Mouse (Mus musculus) testis, postnatal 14 days (tissue): ENCODE results near the gene Sh3bgr.

Experiments
- DNase-seq: peaks from one replicate; pipeline ENCODE4 v3.0.0; 2021; ENCODE audit warnings: low spot score

Gene Sh3bgr

GRCm38 (mm10) chr16:96210856-96211255 is 10.6 kb downstream of the Sh3bgr start:
- no peak for DNase-seq

DNA sequence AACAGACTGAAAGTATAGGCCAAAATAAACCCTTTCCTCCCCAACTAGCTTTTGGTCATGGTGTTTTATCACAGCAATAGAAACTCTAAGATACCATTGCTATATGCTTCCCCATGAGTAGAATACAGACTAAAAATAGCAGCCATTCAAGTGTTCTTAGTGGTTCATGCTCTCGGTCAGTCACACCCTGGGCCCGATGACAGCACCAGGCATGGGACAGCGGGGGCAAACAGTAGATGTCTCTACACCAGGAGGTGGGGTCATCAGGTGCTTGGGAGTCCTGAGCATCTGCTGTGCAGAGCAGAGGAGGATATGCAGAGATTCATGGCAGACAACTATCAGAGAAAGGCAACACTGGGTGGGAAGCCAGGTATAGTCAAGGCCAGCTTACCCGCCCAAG is 12.8 kb downstream of the Sh3bgr start:
- DNase-seq, result no peak

- no peak for DNase-seq
Observed at GRCm38 (mm10) chr16:96221491-96221890, 21.2 kb downstream of the Sh3bgr start.

GRCm38 (mm10) chr16:96221959-96222358 is 21.7 kb downstream of the Sh3bgr start:
- DNase-seq, result no peak

DNA sequence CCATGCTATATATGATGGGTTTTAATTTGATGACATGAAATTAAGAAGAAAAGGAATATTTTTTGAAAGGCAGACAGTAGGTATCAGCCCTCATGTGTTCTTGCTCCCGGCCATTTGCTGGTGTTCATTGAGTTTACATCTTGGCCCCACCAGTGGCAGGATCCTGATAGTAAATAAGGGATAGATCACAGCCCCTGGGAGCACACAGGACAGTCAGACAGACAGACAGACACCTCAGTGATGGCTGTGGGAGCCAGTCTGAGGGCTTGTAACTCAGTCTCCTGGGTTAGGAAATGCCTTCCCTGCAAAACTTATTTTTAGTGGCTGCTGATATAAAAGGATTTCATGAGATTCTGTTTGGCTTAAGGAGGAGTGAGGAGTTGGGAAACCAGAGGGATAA is 22.2 kb downstream of the Sh3bgr start:
- no peak for DNase-seq

DNA sequence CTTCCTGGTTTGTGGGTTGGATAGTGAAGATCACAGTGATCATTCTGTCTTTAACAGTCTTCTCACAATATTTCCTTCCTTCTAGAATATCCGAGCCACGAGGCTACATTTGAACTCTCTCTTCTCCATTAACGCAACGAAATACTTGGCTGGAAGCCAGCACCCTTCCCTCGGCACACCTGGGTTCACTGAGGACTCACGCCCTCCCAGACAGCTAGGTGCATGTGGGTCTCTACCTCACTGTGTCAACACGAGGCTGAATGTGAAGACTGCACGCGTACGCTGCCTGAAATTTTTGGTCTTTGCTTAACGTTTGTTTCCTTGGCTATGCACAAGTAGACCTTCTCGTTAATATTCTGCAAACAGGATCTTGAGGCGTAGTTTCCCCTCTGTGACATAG is 28.2 kb downstream of the Sh3bgr start:
- DNase-seq, result no peak

DNA sequence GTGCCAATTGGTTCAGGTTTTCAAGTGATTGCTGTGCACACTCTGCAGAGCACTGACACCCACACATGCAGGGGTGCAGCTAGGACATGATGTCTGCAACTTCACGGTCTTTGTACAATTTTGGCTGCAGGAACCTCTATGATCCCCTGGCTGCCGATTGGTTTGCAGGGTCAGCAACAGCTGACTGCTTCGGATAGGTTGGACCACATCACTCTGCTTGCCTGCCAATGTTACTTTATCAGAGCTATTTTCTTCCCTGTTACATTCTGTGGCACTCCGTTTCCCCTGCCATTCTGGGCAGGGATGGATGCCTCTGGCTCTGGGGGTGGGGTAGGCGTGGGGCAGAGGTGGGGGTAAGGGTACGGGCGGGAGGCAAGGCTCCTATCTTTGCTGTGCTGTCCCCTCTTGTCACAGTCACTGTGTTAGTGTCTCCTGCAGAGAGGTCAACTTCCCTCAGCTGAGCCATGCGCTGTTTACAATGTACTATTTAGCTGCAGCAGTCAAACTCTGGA is 28.9 kb downstream of the Sh3bgr start:
- no peak for DNase-seq

DNA sequence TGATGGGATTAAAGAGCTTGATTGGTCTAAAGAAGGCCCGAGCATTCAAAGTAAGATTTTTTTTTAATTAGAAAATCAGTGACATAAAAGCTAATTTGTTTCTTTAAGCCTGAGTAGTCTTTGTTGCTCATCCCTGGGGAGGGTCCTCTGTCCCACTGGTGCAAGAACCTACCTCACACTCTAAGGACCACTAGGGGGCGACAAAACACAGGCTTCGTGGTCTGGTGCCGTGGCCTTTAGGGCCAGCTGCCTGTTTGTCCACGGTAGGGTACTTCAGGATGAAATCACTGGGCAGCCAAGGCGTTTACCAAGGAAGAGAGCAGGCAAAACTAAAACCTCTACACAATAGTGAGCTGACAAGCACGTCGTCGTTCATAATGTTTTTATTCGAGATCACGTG is 30.2 kb downstream of the Sh3bgr start:
- peak; percentile 52 for DNase-seq

GRCm38 (mm10) chr16:96231251-96231650 is 31.0 kb downstream of the Sh3bgr start:
- DNase-seq, result no peak

GRCm38 (mm10) chr16:96231974-96232373 is 31.7 kb downstream of the Sh3bgr start:
- no peak for DNase-seq

DNA sequence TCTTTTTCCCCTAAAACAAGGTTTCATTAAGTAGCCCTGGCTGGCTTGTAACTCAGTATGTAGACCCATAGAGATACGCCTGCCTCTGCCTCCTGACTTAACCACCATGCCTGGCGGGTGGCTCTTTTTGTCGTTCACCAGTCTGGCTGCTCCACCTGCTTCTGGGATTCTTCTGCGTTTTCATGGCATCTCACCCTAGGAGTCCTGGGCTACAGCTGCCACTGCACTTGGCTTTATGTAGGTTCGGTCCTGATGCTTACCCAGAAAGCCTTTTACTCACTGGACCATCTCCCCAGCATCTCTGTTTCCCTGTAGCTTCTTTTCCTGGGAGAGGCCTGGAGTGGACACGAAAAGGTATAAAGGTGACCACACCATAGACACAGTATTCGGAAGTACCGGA is 33.7 kb downstream of the Sh3bgr start:
- DNase-seq, result no peak

DNA sequence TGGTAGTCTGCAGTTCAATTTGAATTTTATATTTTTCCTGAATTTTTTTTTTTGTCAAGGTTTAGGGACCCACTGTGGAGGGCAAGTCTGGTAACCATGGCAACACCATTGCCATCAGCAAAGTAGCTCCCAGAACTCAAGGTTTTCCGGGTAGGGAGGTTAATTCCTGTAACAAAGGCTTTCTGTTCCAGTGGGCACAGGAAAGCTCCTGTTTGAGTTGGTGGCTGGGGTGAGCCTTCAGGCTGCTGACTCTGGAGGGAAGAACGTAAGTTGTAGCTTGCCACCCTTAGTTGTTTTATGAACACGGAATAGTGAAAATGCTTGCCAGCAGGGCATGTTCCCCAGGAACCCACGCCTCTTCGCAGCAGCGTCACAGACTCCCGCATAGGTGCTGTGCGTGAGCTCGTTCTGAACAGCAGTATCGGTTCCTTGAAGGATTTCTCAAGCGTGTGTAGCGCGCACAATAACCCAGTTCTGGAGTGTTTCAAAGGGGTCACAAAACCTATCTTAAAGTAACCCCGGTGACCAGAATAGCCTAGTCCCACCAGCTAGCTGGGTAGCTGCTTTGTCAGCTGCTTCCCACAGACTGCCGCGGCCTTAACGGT is 35.2 kb downstream of the Sh3bgr start, which contains the start of gene B3galt5:
Gene B3galt5, plus strand, starts transcription at position 436 of the 605 bp plus-strand sequence.
- DNase-seq, result no peak

DNA sequence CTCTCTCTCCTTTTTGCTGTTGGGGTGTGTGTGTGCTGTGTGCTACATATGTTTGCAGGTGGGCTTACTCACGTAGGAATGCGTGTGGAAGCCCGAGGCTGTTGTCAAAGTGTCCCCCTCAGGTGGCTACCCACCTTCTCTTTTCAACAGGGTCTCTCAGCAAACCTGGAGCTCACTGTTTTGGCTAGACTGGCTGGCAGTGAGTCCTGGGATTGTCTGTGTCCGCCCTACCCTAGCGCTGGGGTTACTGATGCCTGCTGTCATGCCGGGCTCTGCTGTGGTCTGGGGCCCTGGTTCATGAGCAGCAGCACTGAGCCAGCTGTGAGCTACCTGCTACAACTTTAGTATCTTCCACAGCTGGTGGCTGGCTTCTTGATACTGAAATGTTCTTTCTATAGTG is 44.2 kb downstream of the Sh3bgr start:
- no peak for DNase-seq

DNA sequence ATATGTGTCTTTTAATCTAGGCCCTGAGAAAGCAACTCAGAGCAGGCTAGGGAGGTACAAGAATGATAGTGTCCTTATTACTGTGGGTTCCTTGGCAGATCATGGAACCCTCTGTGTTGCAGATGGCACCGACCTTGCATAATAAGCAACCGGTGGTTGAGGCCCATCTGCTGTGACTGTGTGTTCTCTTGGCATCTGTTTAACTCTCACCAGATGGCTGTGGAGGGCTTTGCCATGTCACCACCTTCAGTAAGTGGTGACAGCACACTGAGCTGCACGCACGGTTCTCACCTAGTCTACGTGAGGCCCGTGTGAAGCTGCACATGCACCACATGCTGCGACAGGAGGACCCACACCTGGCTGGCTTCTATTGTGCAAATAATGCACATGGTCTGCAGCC is 49.4 kb downstream of the Sh3bgr start:
- no peak for DNase-seq

- DNase-seq, result no peak
Observed at GRCm38 (mm10) chr16:96252146-96252545, 51.9 kb downstream of the Sh3bgr start.

DNA sequence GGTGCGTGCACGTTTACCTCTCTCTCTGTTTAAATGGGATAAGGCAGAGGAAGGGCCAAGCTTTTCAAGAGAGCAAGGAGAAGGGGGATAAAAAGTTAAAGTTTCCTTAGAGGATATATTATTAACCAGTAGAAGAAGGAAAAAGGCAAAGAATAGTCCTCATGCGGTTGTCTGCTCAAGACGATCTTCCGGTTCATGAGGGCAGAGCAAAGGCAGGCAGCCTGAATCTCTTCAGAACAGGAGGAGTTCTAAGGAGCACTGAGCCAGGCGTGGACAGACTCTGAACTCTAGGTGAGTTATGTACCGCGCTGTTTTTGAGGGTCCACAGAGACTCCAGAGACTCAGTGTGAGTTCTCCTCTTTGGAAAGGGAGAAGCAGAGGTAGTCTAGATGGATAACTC is 58.2 kb downstream of the Sh3bgr start:
- no peak for DNase-seq

DNA sequence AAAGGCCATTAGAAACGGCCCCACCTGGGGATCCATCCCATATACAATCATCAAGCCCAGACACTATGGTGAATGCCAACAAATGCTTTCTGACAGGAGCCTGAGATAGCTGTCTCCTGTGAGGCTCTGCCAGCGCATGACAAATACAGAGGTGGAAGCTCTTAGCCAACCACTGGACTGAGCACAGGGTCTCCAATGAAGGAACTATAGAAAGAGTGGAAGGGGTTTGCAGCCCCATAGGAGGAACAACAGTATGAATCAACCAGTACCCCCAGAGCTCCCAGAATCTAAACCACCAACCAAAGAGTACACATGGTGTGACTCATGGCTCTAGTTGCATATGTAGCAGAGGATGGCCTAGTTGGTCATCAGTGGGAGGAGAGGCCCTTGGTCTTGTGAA is 71.5 kb downstream of the Sh3bgr start:
- no peak for DNase-seq

DNA sequence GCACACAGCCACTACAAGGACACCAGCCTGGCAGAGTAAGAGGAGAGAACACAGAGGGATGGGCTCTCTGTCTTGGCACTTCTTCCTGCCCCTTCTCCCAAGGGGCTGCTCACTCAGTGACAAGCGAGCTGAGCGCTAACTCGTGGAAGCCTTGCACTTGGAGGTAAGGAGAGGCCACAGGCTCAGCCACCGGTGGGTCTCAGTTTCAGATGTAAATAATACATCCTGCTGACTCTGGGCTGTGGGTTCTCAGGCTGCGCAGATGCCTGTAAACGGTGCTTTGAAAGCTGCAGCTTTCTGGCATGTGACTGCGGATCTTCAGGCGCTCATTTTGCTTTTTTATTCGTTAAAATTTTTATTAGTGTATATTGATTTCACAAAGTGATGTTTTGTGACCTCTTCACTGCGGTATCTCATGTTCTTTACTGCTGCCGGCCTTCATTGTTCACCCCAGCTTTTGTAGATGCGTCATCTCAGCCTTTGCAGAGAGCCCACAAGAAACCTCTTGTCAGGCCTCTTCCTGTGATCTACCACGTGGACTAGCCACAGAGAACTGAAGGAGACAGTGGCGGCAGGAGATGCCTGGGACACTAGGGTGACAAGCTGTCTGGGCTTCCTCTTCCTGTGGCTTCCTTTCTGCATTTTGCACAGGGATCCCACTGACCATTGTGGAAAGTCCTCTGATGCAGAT is 72.8 kb downstream of the Sh3bgr start:
- DNase-seq, result no peak

GRCm38 (mm10) chr16:96276596-96276995 is 76.3 kb downstream of the Sh3bgr start:
- DNase-seq, result no peak
